Mouse (Mus musculus) heart, postnatal 36 days (tissue): Measurements from ENCODE around the gene Hmgcs1. TPM values are rescaled to one million over a fixed set of nuclear protein-coding genes. Genes with fewer than 3 reads are reported as not detected.
"Not testable (repeated sequence)": the region's sequence is repeated elsewhere in the genome, so short reads cannot be mapped to it uniquely, and the experiment has no call there.

ENCODE experiments used
- DNase-seq, 2 experiments: peaks; one replicate each; pipeline ENCODE4 v3.0.0; 2021 to 2022
- intact Hi-C: fragments of 180-260 bp; cut with DNase I; formaldehyde crosslinking; loops from one replicate; pipeline ENCODE4 v1.15.1; 2025
- total RNA-seq, 2 experiments: library from RNA; stranded (reverse); gene quantifications; 2 replicates each; pipeline ENCODE4 v1.2.3; 2021

Hmgcs1 gene
- total RNA-seq, 2 experiments from 2014 or later, result 38.6 to 39.0 TPM

- no peak for DNase-seq
- intact Hi-C loops, result no loop called here
These were observed 8.3 kb downstream of the Hmgcs1 start for GRCm38 (mm10) chr13:119698436-119698835.

- DNase-seq, result no peak
- intact Hi-C loops, result no loop called here
These were observed 14.1 kb downstream of the Hmgcs1 start for GRCm38 (mm10) chr13:119704280-119704679.

- DNase-seq, intact Hi-C loops: not testable (repeated sequence)
These were observed 16.2 kb downstream of the Hmgcs1 start for GRCm38 (mm10) chr13:119706278-119706880.

GRCm38 (mm10) chr13:119706953-119707352 is 16.8 kb downstream of the Hmgcs1 start:
- intact Hi-C loops, result no loop called here
- DNase-seq, result no peak

- intact Hi-C loops, result no loop called here
- no peak for DNase-seq
These were observed 17.7 kb downstream of the Hmgcs1 start for GRCm38 (mm10) chr13:119707906-119708305.

GRCm38 (mm10) chr13:119708941-119709340 is 18.8 kb downstream of the Hmgcs1 start:
- intact Hi-C loops, result no loop called here
- DNase-seq, result no peak

- intact Hi-C loops, result no loop called here
- no peak for DNase-seq
These were observed 19.4 kb downstream of the Hmgcs1 start for GRCm38 (mm10) chr13:119709388-119710267.

- intact Hi-C loops, result no loop called here
- no peak for DNase-seq
These were observed 20.1 kb downstream of the Hmgcs1 start for GRCm38 (mm10) chr13:119710268-119710610.

- intact Hi-C loops, result no loop called here
- DNase-seq, result no peak
These were observed 22.3 kb downstream of the Hmgcs1 start for GRCm38 (mm10) chr13:119712463-119712862.

GRCm38 (mm10) chr13:119713107-119713787 is 23.1 kb downstream of the Hmgcs1 start:
- DNase-seq, result no peak
- intact Hi-C loops, result no loop called here

- no peak for DNase-seq
- intact Hi-C loops, result no loop called here
These were observed 23.6 kb downstream of the Hmgcs1 start for GRCm38 (mm10) chr13:119713821-119714220.

- intact Hi-C loops, result no loop called here
These were observed 25.9 kb downstream of the Hmgcs1 start for GRCm38 (mm10) chr13:119716105-119716504.

GRCm38 (mm10) chr13:119722447-119722846 is 32.3 kb downstream of the Hmgcs1 start:
- intact Hi-C loops, result loop anchor here (5.0 kb wide), 1 partner anchor 80 kb away; no protein-coding TSS in a partner anchor
- DNase-seq, result no peak

More at GRCm38 (mm10) chr13:119716105-119716504, 25.9 kb downstream of the Hmgcs1 start:
- DNase-seq, result no peak

- DNase-seq, result no peak
- intact Hi-C loops, result loop anchor here (5.0 kb wide), 1 partner anchor 81 kb away; no protein-coding TSS in a partner anchor
These were observed 33.2 kb downstream of the Hmgcs1 start for GRCm38 (mm10) chr13:119723368-119723767.

- DNase-seq, result no peak
- intact Hi-C loops, result loop anchor here (5.0 kb wide), 1 partner anchor 82 kb away; no protein-coding TSS in a partner anchor
These were observed 34.4 kb downstream of the Hmgcs1 start for GRCm38 (mm10) chr13:119724541-119724940.

- intact Hi-C loops, result no loop called here
- DNase-seq, result no peak
These were observed 37.6 kb downstream of the Hmgcs1 start for GRCm38 (mm10) chr13:119727608-119728387.

GRCm38 (mm10) chr13:119729406-119729805 is 39.2 kb downstream of the Hmgcs1 start:
- intact Hi-C loops, result no loop called here
- DNase-seq, result no peak

- intact Hi-C loops, result no loop called here
- DNase-seq, result no peak
These were observed 41.3 kb downstream of the Hmgcs1 start for GRCm38 (mm10) chr13:119731448-119731847.

- no peak for DNase-seq
- intact Hi-C loops, result no loop called here
These were observed 51.4 kb downstream of the Hmgcs1 start for GRCm38 (mm10) chr13:119741390-119742237.
